Mouse (Mus musculus) intestine, embryonic 15.5 days (tissue): Measurements from ENCODE around the gene Fastkd5. TPM values are rescaled to one million over a fixed set of nuclear protein-coding genes. Genes with fewer than 3 reads are reported as not detected.
"Not testable (repeated sequence)": the region's sequence is repeated elsewhere in the genome, so short reads cannot be mapped to it uniquely, and the experiment has no call there.

Experiments used
- ATAC-seq: fragments of 200-750 bp; cut with Nextera tagmentation; 2 replicates; pipeline ENCODE4 v1.8.0; 2017; ENCODE audit warnings: moderate TSS enrichment, moderate library complexity
- H3K27ac ChIP-seq: fragments of 300-500 bp; sonication (generic); 2 replicates; pipeline ENCODE4 v1.5.1; 2015; ENCODE audit warnings: mild to moderate bottlenecking, inconsistent platforms
- H3K27me3 ChIP-seq: fragments of 300-500 bp; sonication (generic); replicated peaks from 2 replicates; pipeline ENCODE4 v1.6.1; 2015; ENCODE audit warnings: inconsistent platforms
- H3K36me3 ChIP-seq: fragments of 300-500 bp; sonication (generic); 2 replicates; pipeline ENCODE4 v1.6.1; 2015; ENCODE audit warnings: inconsistent platforms
- H3K4me1 ChIP-seq: fragments of 300-500 bp; sonication (generic); replicated peaks from 2 replicates; pipeline ENCODE4 v1.6.1; 2015; ENCODE audit warnings: inconsistent platforms
- H3K4me2 ChIP-seq: fragments of 300-500 bp; sonication (generic); replicated peaks from 2 replicates; pipeline ENCODE4 v1.6.1; 2015; ENCODE audit warnings: mild to moderate bottlenecking, inconsistent platforms
- H3K4me3 ChIP-seq: fragments of 300-500 bp; sonication (generic); replicated peaks from 2 replicates; pipeline ENCODE4 v1.5.1; 2015; ENCODE audit warnings: inconsistent platforms
- H3K9ac ChIP-seq: fragments of 300-500 bp; sonication (generic); 2 replicates; pipeline ENCODE4 v1.6.1; 2015; ENCODE audit warnings: inconsistent platforms
- H3K9me3 ChIP-seq: fragments of 300-500 bp; sonication (generic); 2 replicates; pipeline ENCODE4 v1.6.1; 2016; ENCODE audit warnings: inconsistent platforms
- WGBS: fragments of 180-500 bp; shearing (Covaris S2); methylation state at CpG from one replicate; pipeline ENCODE4 v1.1.7; 2015; 5-methylcytosine and 5-hydroxymethylcytosine counted together
- polyA plus RNA-seq: library from polyadenylated mRNA; unstranded; fragments of >200 nt; fragmentation: Nextera tagmentation; extraction: Ambion mirVana; gene quantifications from 2 replicates; pipeline ENCODE4 v1.2.1, GENCODE M21; 2015

The Fastkd5 gene
- polyA plus RNA-seq, 1 experiment from 2014 or later: 16.3 TPM

DNA sequence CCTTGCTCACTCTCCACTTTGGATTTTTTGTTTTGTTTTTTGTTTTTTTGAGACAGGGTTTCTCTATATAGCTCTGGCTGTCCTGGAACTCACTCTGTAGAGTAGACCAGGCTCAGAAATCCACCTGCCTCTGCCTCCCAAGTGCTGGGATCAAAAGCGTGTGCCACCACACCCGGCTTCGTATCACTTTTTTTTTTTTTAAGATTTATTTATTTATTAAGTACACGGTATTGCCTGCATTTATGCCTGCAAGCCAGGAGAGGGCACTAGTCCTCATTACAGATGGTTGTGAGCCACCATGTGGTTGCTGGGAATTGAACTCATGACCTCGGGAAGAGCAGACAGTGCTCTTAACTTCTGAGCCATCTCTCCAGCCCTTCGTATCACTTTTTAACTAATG, 19.2 kb upstream of the Fastkd5 start:
- H3K4me1 ChIP-seq, H3K4me2 ChIP-seq, H3K27ac ChIP-seq, H3K36me3 ChIP-seq, H3K9ac ChIP-seq, H3K9me3 ChIP-seq, H3K27me3 ChIP-seq, ATAC-seq, H3K4me3 ChIP-seq: not testable (repeated sequence)
- WGBS: 76% methylated on average over 6 of the region's 6 CpGs

DNA sequence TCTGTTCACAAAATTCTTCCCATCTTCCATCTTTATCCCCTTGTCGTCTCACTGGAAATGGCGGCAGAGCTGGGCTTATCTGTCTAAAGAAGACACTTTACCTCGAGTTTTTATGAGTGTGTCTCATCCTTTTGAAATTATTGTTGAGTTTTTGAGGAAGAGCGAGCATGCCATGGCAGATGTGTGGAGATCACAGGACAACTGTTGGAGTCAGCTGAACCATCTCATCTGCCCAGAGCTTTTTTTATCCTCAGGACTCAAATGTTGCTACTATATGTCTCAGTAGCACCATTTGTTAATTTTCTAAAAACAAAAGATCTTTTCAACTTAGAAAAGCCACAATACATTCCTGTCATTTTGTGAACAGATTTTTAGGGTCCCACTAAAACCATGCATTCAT, 15.4 kb upstream of the Fastkd5 start:
- Histone ChIP-seq H3K36me3 (no peaks in the 10 kb centered on the region), H3K27me3 (no peaks in the 10 kb centered on the region), H3K4me1 (peaks cover 14% of the 10 kb centered on the region; the same call in 1 of the 2 replicates), H3K4me3 (no peak overlapping the region), H3K9me3 (no peaks in the 10 kb centered on the region), H3K27ac (no peak overlapping the region), H3K4me2 (no peak overlapping the region), H3K9ac (no peak overlapping the region)
- ATAC-seq: no peak
- WGBS: 80% methylated on average over 4 of the region's 4 CpGs

DNA sequence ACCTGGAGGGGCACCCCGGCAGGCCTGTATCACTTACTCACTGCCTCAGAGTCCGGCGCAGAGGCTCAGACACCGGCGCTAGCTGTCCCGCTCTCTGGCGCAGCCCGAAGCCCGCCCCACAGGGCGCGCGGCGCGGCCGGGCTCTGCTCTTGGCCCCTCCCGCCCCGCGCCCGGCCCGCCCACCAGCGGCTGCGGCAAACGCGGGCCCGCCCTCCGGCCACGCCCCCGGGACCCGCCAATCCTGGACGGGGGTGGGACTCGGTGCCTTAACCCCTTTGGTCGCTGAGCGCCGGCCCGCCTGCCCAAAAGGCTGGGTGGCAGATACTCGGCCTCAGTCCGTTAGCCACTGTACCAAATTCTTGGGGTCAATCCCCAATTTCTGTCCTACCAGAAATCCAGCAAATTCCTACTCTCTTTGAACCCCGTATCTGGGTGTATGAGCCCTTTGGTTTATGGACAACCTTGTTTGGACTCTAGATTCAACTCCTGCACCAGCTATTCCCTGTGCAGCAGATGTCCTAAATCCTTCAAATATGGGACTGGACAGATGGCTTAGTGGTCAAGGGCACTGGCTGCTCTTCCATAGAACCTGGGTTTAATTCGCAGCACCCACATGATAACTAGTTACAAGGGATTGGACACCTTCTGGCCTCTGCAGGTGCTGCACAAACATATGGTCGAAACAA, 13.0 kb upstream of the Fastkd5 start, which contains the start of gene Lzts3:
Gene Lzts3, minus strand, starts transcription at position 120 of the 686 bp plus-strand sequence.
- Histone ChIP-seq H3K4me2 (peak within 1 kb of the TSS; percentile 93), H3K4me3 (peak within 1 kb of the TSS; percentile 76), H3K36me3 (no peaks in the 10 kb centered on the region), H3K4me1 (peaks cover 16% of the 10 kb centered on the region; the same call in 1 of the 2 replicates), H3K27ac (peak within 1 kb of the TSS; percentile 73; the same call in 1 of the 2 replicates), H3K9me3 (no peaks in the 10 kb centered on the region), H3K27me3 (0 out of 2 replicates have a peak, but pooled peaks cover 4% of the 10 kb centered on the region), H3K9ac (peak within 1 kb of the TSS; percentile 77)
- ATAC-seq: peak; percentile 91
- WGBS: 4% methylated on average over 37 of the region's 40 CpGs

DNA sequence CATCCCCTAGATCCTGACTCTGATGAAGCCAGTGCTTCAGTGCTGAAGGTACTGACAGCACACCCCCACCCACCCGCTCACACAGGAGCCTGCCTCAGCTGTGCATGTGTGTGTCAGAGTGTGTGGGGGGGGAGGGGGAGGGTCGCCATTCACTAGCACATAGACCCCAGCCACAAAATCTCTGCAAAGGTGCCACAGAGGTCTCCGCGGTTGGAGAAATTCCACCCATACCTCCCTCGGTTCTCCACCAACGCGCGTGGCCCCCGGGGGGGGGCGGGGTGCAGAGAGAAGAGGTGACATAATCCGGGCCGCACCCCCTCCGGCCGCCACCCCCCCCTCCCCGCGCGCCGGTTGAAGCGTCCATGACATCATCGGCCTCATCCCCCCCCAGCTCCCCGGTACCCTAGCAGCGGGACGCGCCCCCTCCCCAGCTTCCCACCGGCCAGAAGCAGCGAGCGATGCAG, 12.4 kb upstream of the Fastkd5 start:
- Histone ChIP-seq H3K4me3 (peak overlapping the region; percentile 76), H3K9me3 (no peaks in the 10 kb centered on the region), H3K4me2 (peak overlapping the region; percentile 93), H3K36me3 (no peaks in the 10 kb centered on the region), H3K27me3 (peaks cover 7% of the 10 kb centered on the region; the same call in 1 of the 2 replicates), H3K27ac (peak overlapping the region; percentile 73; the same call in 1 of the 2 replicates), H3K4me1 (peaks cover 16% of the 10 kb centered on the region; the same call in 1 of the 2 replicates), H3K9ac (peak overlapping the region; percentile 77)
- ATAC-seq: 0 out of 2 replicates have a peak, but pooled peaks have one; percentile 7
- 0% methylated on average over 23 of the region's 27 CpGs for WGBS

DNA sequence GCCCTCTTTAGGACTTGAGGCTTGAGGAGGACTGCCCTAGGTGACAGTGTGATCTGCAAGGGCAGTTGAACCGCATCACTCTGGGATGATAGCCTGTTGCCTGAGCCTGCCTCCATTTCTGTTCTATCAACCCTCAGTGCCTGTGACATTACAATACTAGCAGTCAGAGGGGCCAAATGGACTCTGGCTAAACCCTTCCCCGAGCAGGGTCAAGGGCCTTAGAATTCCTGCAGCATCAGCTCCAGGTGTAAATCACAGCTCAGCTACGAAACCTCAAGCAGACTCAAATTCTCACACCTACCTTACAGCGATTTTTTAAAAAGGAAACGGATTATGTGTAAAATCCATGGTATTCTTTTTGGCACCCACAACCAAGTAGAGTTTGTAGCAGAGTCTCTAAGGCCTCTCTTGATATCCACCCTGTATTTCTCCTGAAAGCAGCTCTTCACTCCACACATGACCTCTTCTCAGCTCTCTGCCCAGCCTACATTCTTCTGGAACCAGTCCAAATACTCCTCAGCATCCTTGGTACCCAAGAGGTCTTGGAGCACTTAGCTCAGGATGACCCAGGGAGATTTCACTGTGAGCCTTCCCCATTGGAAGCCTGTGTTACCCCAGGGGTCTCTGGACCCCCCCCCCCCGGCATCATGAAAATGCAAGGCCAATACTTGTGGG, 11.7 kb upstream of the Fastkd5 start:
- no peaks in the 10 kb centered on the region for H3K36me3 ChIP-seq
- H3K9ac ChIP-seq: peak overlapping the region; percentile 30; the same call in 1 of the 2 replicates
- no peaks in the 10 kb centered on the region for H3K9me3 ChIP-seq
- peak overlapping the region; percentile 93 for H3K4me2 ChIP-seq
- no peak for ATAC-seq
- H3K4me1 ChIP-seq: peaks cover 16% of the 10 kb centered on the region; the same call in 1 of the 2 replicates
- WGBS: 51% methylated on average over 6 of the region's 6 CpGs
- peaks cover 12% of the 10 kb centered on the region; the same call in 1 of the 2 replicates for H3K27me3 ChIP-seq
- H3K27ac ChIP-seq: no peak overlapping the region
- peak overlapping the region; percentile 76; the same call in 1 of the 2 replicates for H3K4me3 ChIP-seq

DNA sequence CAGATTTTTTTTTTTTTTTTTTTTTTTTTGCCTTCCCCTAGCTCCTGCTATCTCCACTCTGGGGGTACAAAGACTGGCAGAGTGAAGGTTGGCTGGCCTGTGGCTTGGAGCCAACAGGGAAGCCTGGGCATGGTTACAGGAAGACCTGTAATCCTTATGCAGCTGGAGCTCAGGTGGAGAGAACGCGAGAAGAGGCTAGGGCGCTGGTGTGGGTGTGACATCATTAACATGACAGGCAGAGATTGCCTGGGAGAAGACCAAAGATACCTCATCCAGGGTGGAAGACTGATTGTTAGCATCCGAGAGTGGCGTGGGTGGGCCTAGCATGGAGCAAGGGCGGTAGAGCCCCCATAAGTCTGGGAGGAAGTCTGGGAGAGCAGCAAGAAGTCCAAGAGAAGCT, 9.4 kb upstream of the Fastkd5 start:
- WGBS: 65% methylated on average over 6 of the region's 6 CpGs
- H3K4me2 ChIP-seq: 0 out of 2 replicates have a peak overlapping the region, but pooled peaks have one; percentile 24

DNA sequence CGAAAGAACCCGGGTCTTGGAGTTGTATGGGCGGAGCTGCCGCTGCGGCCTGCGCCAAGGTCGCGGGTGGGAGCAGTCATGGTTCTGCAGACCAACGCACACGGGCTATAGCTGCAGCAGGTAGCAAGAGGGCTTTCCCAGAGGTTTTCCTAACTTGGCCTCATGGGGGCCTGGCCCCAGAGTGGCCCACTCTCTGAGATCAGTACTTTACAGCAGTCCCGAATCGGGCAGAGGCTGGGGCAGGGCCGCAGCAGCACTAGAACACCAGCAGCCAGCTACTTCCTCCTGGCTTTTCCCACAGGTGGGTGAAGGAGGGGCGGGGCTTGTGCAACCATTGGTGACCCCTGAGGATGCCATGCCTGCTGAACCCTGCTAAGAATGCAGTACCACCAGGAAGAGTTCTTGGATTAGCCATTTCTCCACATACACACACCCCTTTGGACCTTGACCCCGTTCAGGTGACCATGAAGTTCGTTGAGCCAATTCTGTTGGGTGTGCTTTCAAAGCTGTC, 8.3 kb upstream of the Fastkd5 start:
- Histone ChIP-seq H3K4me2 (peak overlapping the region; percentile 48), H3K27me3 (peaks cover 27% of the 10 kb centered on the region; the same call in 1 of the 2 replicates), H3K36me3 (no peaks in the 10 kb centered on the region; the same call in 1 of the 2 replicates), H3K4me3 (peak overlapping the region; percentile 35), H3K9me3 (no peaks in the 10 kb centered on the region), H3K4me1 (peaks cover 34% of the 10 kb centered on the region), H3K9ac (peak overlapping the region; percentile 33), H3K27ac (peak overlapping the region; percentile 93)
- peak; percentile 83 for ATAC-seq
- WGBS: 26% methylated on average over 16 of the region's 16 CpGs

More for the DNA sequence above, 9.4 kb upstream of the Fastkd5 start:
- H3K36me3 ChIP-seq: no peaks in the 10 kb centered on the region; the same call in 1 of the 2 replicates
- ATAC-seq: no peak
- peaks cover 23% of the 10 kb centered on the region; the same call in 1 of the 2 replicates for H3K27me3 ChIP-seq
- peak overlapping the region; percentile 93 for H3K27ac ChIP-seq
- no peak overlapping the region for H3K4me3 ChIP-seq
- H3K9me3 ChIP-seq: no peaks in the 10 kb centered on the region
- H3K9ac ChIP-seq: no peak overlapping the region
- peaks cover 35% of the 10 kb centered on the region for H3K4me1 ChIP-seq

DNA sequence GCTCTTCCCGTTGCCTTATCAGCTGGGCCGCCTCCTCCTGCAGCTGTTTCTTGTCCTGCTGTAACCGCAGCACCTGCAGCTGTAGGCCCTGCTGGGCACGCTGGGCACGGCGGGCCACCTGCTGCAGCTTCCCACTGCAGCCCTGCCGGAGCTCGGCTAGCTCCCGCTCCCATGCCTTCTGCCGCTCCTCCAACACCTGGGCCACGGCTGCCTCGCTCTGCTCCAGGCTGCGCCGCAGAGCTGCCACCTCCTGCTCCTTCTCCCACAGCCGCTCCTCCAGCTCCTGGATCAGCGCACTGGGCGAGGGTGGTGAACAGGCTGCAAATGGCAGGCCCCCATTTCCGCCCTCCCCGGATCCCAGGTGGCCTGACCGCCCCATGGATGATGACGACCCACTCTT, 6.0 kb upstream of the Fastkd5 start:
- H3K4me3 ChIP-seq: peak overlapping the region; percentile 34; the same call in 1 of the 2 replicates
- 35% methylated on average over 21 of the region's 21 CpGs for WGBS

DNA sequence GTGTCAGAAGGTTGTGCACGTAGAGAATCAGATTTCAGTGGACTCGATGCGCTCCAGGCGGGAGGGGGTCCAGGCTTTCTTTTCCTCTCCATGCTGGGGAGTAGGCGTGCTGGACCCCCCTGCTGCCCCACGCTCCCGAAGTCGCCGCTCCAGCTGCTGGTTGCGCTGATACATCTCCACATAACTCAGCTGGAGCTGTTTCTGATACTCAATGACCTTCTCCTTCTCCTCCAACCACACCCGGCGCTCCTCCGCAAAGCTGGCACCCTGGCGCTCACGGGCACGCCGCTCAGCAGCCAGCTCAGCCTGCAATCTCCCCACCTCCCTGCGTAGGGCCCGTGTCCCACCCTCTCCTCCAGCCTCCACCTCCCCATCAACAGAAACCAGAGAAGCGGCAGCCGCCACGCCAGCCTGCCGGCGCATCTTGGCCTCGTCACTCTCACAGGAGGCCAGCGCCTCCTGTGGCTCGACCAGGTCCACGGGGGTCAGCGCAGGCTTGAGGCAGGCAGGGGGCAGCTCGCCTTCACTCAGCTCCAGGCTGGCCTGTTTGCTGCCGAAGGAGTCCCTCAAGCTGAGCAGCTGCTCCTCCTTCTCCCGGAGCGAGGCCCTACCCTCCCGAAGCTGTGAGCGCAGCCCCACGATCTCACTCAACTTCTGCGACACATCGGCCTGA, 5.0 kb upstream of the Fastkd5 start:
- H3K27ac ChIP-seq: no peak overlapping the region
- ATAC-seq: no peak
- 14% methylated on average over 38 of the region's 38 CpGs for WGBS
- no peaks in the 10 kb centered on the region for H3K9me3 ChIP-seq
- H3K9ac ChIP-seq: peak overlapping the region; percentile 47
- peaks cover 21% of the 10 kb centered on the region for H3K4me1 ChIP-seq
- peak overlapping the region; percentile 77 for H3K4me2 ChIP-seq
- H3K36me3 ChIP-seq: no peaks in the 10 kb centered on the region; the same call in 1 of the 2 replicates
- peaks cover 27% of the 10 kb centered on the region; the same call in 1 of the 2 replicates for H3K27me3 ChIP-seq
- H3K4me3 ChIP-seq: peak overlapping the region; percentile 34

More for the DNA sequence above, 6.0 kb upstream of the Fastkd5 start:
- no peaks in the 10 kb centered on the region; the same call in 1 of the 2 replicates for H3K36me3 ChIP-seq
- H3K4me2 ChIP-seq: peak overlapping the region; percentile 77
- no peak overlapping the region for H3K27ac ChIP-seq
- ATAC-seq: no peak; the same call in 1 of the 2 replicates
- peaks cover 21% of the 10 kb centered on the region for H3K4me1 ChIP-seq
- H3K9me3 ChIP-seq: no peaks in the 10 kb centered on the region
- peaks cover 27% of the 10 kb centered on the region; the same call in 1 of the 2 replicates for H3K27me3 ChIP-seq
- peak overlapping the region; percentile 47; the same call in 1 of the 2 replicates for H3K9ac ChIP-seq

DNA sequence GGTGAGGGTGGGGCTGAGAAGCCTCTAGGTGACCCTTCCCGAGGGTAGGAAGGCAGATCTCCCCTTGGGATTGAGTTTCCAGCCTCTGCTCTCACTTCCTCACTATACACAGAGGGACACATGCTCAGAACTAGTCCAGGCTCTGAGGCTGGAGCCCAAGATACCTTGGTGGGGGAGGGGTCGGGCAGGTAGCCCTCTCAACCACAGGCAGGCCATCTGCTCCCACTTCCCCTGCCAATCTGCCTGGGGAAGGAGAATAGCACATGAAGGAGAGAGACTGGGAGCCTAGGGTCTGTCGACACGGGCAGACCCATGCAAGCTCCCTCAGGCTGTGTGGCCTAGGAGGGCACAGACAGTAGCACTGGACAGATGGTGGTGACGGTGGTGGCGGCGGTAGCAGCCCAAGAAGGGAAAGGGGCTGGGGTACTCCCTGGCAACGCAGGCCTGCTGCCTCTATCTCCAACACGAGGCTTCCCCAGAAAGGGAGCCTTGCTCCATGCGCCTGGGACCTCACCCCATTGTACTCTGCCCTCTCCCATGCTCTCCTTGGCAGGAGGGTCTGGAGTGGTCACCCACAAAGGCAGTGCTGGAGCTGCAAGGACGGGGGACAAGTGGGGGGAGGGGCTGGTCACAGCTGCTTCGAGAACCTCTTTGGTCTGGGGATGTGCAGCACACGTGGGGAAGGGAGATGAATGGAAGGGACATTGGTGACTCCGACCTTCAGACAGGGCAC, 4.3 kb upstream of the Fastkd5 start:
- peak overlapping the region; percentile 77 for H3K4me2 ChIP-seq
- H3K4me1 ChIP-seq: peaks cover 21% of the 10 kb centered on the region
- no peaks in the 10 kb centered on the region; the same call in 1 of the 2 replicates for H3K36me3 ChIP-seq
- 36% methylated on average over 14 of the region's 14 CpGs for WGBS
- no peaks in the 10 kb centered on the region for H3K9me3 ChIP-seq
- H3K27me3 ChIP-seq: peaks cover 27% of the 10 kb centered on the region; the same call in 1 of the 2 replicates
- peak overlapping the region; percentile 34 for H3K4me3 ChIP-seq
- H3K9ac ChIP-seq: peak overlapping the region; percentile 47; the same call in 1 of the 2 replicates
- H3K27ac ChIP-seq: no peak overlapping the region
- no peak for ATAC-seq
